Mouse (Mus musculus) MEL (cell line): ENCODE measurements around the gene Phf1. TPM values are rescaled to one million over a fixed set of nuclear protein-coding genes. Genes with fewer than 3 reads are reported as not detected.

Source experiments
- DNase-seq: peaks from one replicate; pipeline ENCODE4 v3.0.0; 2011; ENCODE audit warnings: low read depth, low spot score
- H3K27ac ChIP-seq: 2 replicates; pipeline ENCODE4 v1.5.1; 2012; ENCODE audit warnings: low read depth, mild to moderate bottlenecking, control low read depth, low read length, moderate library complexity; ENCODE audit not compliant: control insufficient read depth
- H3K27me3 ChIP-seq, 2 experiments: fragments of 150-350 bp in 1 of 2; sonication (generic) in 1 of 2; 2 replicates each; pipeline ENCODE4 v1.6.1; 2012; ENCODE audit warnings: low read length in 2 of 2, mild to moderate bottlenecking in 2 of 2, improper control_type of control experiment in 1 of 2, moderate library complexity in 1 of 2; ENCODE audit not compliant: insufficient read depth in 2 of 2, control insufficient read depth in 1 of 2
- H3K36me3 ChIP-seq, 2 experiments: 2 replicates each; pipeline ENCODE4 v1.6.1; 2012 to 2014; ENCODE audit warnings: low read length in 2 of 2, improper control_type of control experiment in 1 of 2, inconsistent platforms in 1 of 2, mild to moderate bottlenecking in 1 of 2; ENCODE audit not compliant: insufficient read depth in 2 of 2, control insufficient read depth in 1 of 2
- H3K4me1 ChIP-seq, 2 experiments: fragments of 150-350 bp in 1 of 2; sonication (generic) in 1 of 2; 2 replicates each; pipeline ENCODE4 v1.6.1; 2012; ENCODE audit warnings: low read length in 2 of 2, improper control_type of control experiment in 1 of 2, mild to moderate bottlenecking in 1 of 2; ENCODE audit not compliant: insufficient read depth in 2 of 2, control insufficient read depth in 1 of 2
- H3K4me3 ChIP-seq, 2 experiments: fragments of 150-350 bp in 1 of 2; sonication (generic) in 1 of 2; 2 replicates each; pipeline ENCODE4 v1.5.1; 2012; ENCODE audit warnings: low read depth in 2 of 2, low read length in 2 of 2, mild to moderate bottlenecking in 2 of 2, moderate library complexity in 2 of 2, control low read depth in 1 of 2, improper control_type of control experiment in 1 of 2; ENCODE audit not compliant: control insufficient read depth in 1 of 2, insufficient read depth in 1 of 2
- H3K79me2 ChIP-seq: 2 replicates; pipeline ENCODE4 v1.6.1; 2012; ENCODE audit warnings: mild to moderate bottlenecking, low read length, moderate library complexity; ENCODE audit not compliant: control insufficient read depth, poor library complexity, insufficient read depth
- H3K9ac ChIP-seq: 2 replicates; pipeline ENCODE4 v1.6.1; 2012; ENCODE audit warnings: low read depth, mild to moderate bottlenecking, control low read depth, low read length, moderate library complexity; ENCODE audit not compliant: control insufficient read depth, poor library complexity, severe bottlenecking
- H3K9me3 ChIP-seq: fragments of 150-350 bp; sonication (generic); replicated peaks from 2 replicates; pipeline ENCODE4 v1.6.1; 2012; ENCODE audit warnings: mild to moderate bottlenecking, low read length, improper control_type of control experiment, moderate library complexity; ENCODE audit not compliant: insufficient read depth
- BHLHE40 ChIP-seq: IDR thresholded peaks from 2 replicates; pipeline ENCODE4 v1.6.1; 2012; ENCODE audit warnings: low read depth, mild to moderate bottlenecking, inconsistent platforms, low read length, improper control_type of control experiment, borderline replicate concordance
- CHD1 ChIP-seq: IDR thresholded peaks from 2 replicates; pipeline ENCODE4 v1.6.1; 2012; ENCODE audit warnings: low read depth, mild to moderate bottlenecking, inconsistent platforms, low read length, improper control_type of control experiment
- CHD2 ChIP-seq: IDR thresholded peaks from 2 replicates; pipeline ENCODE4 v1.6.1; 2011; ENCODE audit warnings: low read length, improper control_type of control experiment
- CTCF ChIP-seq, 3 experiments: IDR thresholded peaks in 2 of 3; conservative IDR thresholded peaks in 1 of 3; 2 replicates each; pipeline ENCODE4 v1.5.1; 2011 to 2012; ENCODE audit warnings: low read length in 3 of 3, low read depth in 2 of 3, mild to moderate bottlenecking in 2 of 3, improper control_type of control experiment in 1 of 3, inconsistent platforms in 1 of 3, mixed read lengths in 1 of 3, moderate library complexity in 1 of 3; ENCODE audit not compliant: control insufficient read depth in 1 of 3, insufficient read depth in 1 of 3, poor library complexity in 1 of 3, severe bottlenecking in 1 of 3
- ELF1 ChIP-seq: IDR thresholded peaks from 2 replicates; pipeline ENCODE4 v1.6.1; 2014; ENCODE audit warnings: low read depth, mild to moderate bottlenecking, inconsistent platforms, low read length, improper control_type of control experiment, moderate library complexity
- EP300 ChIP-seq, 2 experiments: IDR thresholded peaks; 2 replicates each; pipeline ENCODE4 v1.6.1; 2011; ENCODE audit warnings: improper control_type of control experiment in 2 of 2, low read length in 2 of 2, low read depth in 1 of 2, mild to moderate bottlenecking in 1 of 2
- ETS1 ChIP-seq: IDR thresholded peaks from 2 replicates; pipeline ENCODE4 v1.6.1; 2012; ENCODE audit warnings: low read depth, mild to moderate bottlenecking, inconsistent platforms, low read length, improper control_type of control experiment, moderate library complexity
- GABPA ChIP-seq: IDR thresholded peaks from 2 replicates; pipeline ENCODE4 v1.6.1; 2012; ENCODE audit warnings: low read depth, mild to moderate bottlenecking, inconsistent platforms, low read length, improper control_type of control experiment, moderate library complexity
- JUND ChIP-seq: IDR thresholded peaks from 2 replicates; pipeline ENCODE4 v1.6.1; 2011; ENCODE audit warnings: low read depth, mild to moderate bottlenecking, improper control_type of control experiment, low read length
- KAT2A ChIP-seq: conservative IDR thresholded peaks from 2 replicates; pipeline ENCODE4 v1.6.1; 2012; ENCODE audit warnings: low read depth, low read length, improper control_type of control experiment, inconsistent platforms
- MAX ChIP-seq: IDR thresholded peaks from 2 replicates; pipeline ENCODE4 v1.6.1; 2011; ENCODE audit warnings: low read length, improper control_type of control experiment
- MEF2A ChIP-seq: IDR thresholded peaks from 2 replicates; pipeline ENCODE4 v1.6.1; 2014; ENCODE audit warnings: low read depth, mild to moderate bottlenecking, inconsistent platforms, low read length, improper control_type of control experiment; ENCODE audit not compliant: poor library complexity, insufficient replicate concordance, severe bottlenecking; ENCODE audit errors: extremely low read depth
- MXI1 ChIP-seq: IDR thresholded peaks from 2 replicates; pipeline ENCODE4 v1.6.1; 2011; ENCODE audit warnings: mild to moderate bottlenecking, low read depth, low read length, improper control_type of control experiment
- MYB ChIP-seq: IDR thresholded peaks from 2 replicates; pipeline ENCODE4 v1.6.1; 2011; ENCODE audit warnings: mild to moderate bottlenecking, low read depth, low read length, improper control_type of control experiment
- POLR2A ChIP-seq, 2 experiments: IDR thresholded peaks; 2 replicates each; pipeline ENCODE4 v1.6.1; 2011 to 2012; ENCODE audit warnings: low read length in 2 of 2, mild to moderate bottlenecking in 2 of 2, control low read depth in 1 of 2, improper control_type of control experiment in 1 of 2, low read depth in 1 of 2, moderate library complexity in 1 of 2; ENCODE audit not compliant: control insufficient read depth in 1 of 2, insufficient read depth in 1 of 2, poor library complexity in 1 of 2
- POLR2AphosphoS5 ChIP-seq: IDR thresholded peaks from 2 replicates; pipeline ENCODE4 v1.6.1; 2012; ENCODE audit warnings: low read depth, borderline replicate concordance, mild to moderate bottlenecking, inconsistent platforms, low read length, moderate library complexity, mixed read lengths
- RAD21 ChIP-seq: IDR thresholded peaks from 2 replicates; pipeline ENCODE4 v1.6.1; 2011; ENCODE audit warnings: mild to moderate bottlenecking, low read depth, low read length, improper control_type of control experiment
- SIN3A ChIP-seq: IDR thresholded peaks from 2 replicates; pipeline ENCODE4 v1.6.1; 2012; ENCODE audit warnings: low read length, improper control_type of control experiment, inconsistent platforms
- TBP ChIP-seq: IDR thresholded peaks from 2 replicates; pipeline ENCODE4 v1.8.0; 2011; ENCODE audit warnings: low read depth, low read length, improper control_type of control experiment
- UBTF ChIP-seq: IDR thresholded peaks from 2 replicates; pipeline ENCODE4 v1.6.1; 2012; ENCODE audit warnings: low read depth, mild to moderate bottlenecking, inconsistent platforms, low read length, improper control_type of control experiment, moderate library complexity, borderline replicate concordance; ENCODE audit not compliant: insufficient read depth
- USF1 ChIP-seq: IDR thresholded peaks from 2 replicates; pipeline ENCODE4 v1.6.1; 2014; ENCODE audit warnings: low read depth, mild to moderate bottlenecking, inconsistent platforms, low read length, improper control_type of control experiment, moderate library complexity
- ZC3H11A ChIP-seq: IDR thresholded peaks from 2 replicates; pipeline ENCODE4 v1.6.1; 2012; ENCODE audit warnings: low read depth, mild to moderate bottlenecking, inconsistent platforms, low read length, improper control_type of control experiment
- polyA plus RNA-seq, 2 experiments: library from polyadenylated mRNA; stranded (reverse) in 1 of 2; unstranded in 1 of 2; fragments of >175 nt in 1 of 2; fragments of >200 nt in 1 of 2; gene quantifications; 2 replicates each; pipeline versions ENCODE4 v1.2.1 to v1.2.4; 2012; ENCODE audit warnings: low replicate concordance in 2 of 2, low read depth in 1 of 2; ENCODE audit not compliant: insufficient read length in 2 of 2, insufficient read depth in 1 of 2, missing spikeins in 1 of 2
- total RNA-seq: library from RNA; depleted of rRNA; stranded (reverse); fragments of 300-350 nt; gene quantifications from 2 replicates; pipeline ENCODE4 v1.2.3, GENCODE M21; 2012

The Phf1 gene
- total and polyA plus RNA-seq, 3 experiments, result 2.9 to 9.5 TPM; not detected in 1

DNA sequence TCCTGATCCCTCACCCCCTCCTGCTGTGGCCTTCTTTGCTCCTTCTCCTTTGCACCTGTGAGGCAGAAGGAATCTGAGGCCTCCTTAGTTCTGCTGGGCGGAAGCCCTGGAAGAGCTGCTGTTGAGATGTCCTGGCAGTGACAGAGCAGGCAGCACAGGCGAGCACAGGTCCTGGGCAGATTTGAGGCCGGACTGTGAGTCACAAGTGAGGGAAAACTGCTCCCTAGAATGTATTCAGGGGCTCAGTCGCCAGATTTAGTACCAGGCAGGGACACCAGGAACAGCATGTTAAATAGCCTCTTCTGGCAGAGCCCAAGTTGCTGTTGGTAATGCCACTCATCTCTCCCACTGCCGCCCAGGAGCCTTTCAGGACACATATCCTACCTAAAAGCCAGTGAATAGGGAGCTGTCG lies 35.4 kb downstream of the Phf1 start:
- peaks cover 0 to 4% of the 10 kb centered on the region in 2 experiments; a peak in 2 of 4 replicates for H3K36me3 ChIP-seq
- H3K9me3 ChIP-seq, result no peaks in the 10 kb centered on the region
- H3K27me3 ChIP-seq, result no peaks in the 10 kb centered on the region
- H3K79me2 ChIP-seq, result peaks cover 6% of the 10 kb centered on the region
- H3K9ac ChIP-seq, result no peak overlapping the region
- 0 out of 4 replicates have a peak, but pooled peaks cover 0 to 3% of the 10 kb centered on the region in 2 experiments for H3K4me1 ChIP-seq
- no peak for DNase-seq
- TF ChIP-seq ETS1, result no peak
- TF ChIP-seq ELF1, result no peak
- TF ChIP-seq, all 39 proteins: peak for 0
- H3K4me3 ChIP-seq, result no peak overlapping the region
- no peak overlapping the region for H3K27ac ChIP-seq

DNA sequence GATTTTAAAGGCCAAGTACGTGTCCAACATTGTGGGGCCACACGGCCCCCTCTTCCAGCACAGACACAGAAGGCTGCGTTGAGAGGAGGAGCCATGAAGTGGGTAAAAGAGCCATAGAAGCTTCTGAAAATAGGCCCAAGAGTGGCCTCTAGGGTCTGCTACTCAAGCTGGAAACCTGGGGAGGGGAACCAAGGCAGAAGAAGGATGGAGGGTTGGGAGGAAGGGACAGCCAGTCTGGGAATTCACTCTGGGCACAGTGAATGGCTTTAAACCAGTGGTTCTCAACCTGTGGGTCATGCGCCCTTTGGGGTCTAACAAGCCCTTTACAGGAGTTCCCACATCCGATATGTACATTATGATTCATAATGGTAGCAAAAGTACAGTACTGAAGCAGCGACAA lies 36.4 kb downstream of the Phf1 start:
- Histone ChIP-seq H3K9me3 (no peaks in the 10 kb centered on the region), H3K4me1 (peaks cover 0 to 10% of the 10 kb centered on the region in 2 experiments; a peak in 2 of 4 replicates), H3K27ac (no peak overlapping the region), H3K79me2 (peaks cover 17% of the 10 kb centered on the region), H3K9ac (no peak overlapping the region), H3K36me3 (peaks cover 0 to 9% of the 10 kb centered on the region in 2 experiments; a peak in 2 of 4 replicates), H3K27me3 (no peaks in the 10 kb centered on the region), H3K4me3 (no peak overlapping the region)
- no peak for TF ChIP-seq SIN3A
- TF ChIP-seq BHLHE40, result no peak
- TF ChIP-seq POLR2A (IDR thresholded peaks at IDR 0.05; ENCODE audit: control insufficient read depth in 1 of 2, insufficient read depth in 1 of 2, low read depth in 1 of 2, low read length in 2 of 2, poor library complexity in 1 of 2), result no peak
- TF ChIP-seq KAT2A, result no peak
- TF ChIP-seq MEF2A, result no peak
- TF ChIP-seq TBP, result no peak
- no peak for TF ChIP-seq MXI1
- no peak for TF ChIP-seq ELF1
- TF ChIP-seq CTCF (IDR thresholded peaks at IDR 0.05 in 2 of 3, conservative IDR thresholded peaks at IDR 0.05 in 1 of 3; ENCODE audit: control insufficient read depth in 1 of 3, insufficient read depth in 1 of 3, low read depth in 2 of 3, low read length in 3 of 3, poor library complexity in 1 of 3, severe bottlenecking in 1 of 3), result no peak
- no peak for TF ChIP-seq MYB
- no peak for TF ChIP-seq USF1
- no peak for TF ChIP-seq ZC3H11A
- DNase-seq, result no peak

DNA sequence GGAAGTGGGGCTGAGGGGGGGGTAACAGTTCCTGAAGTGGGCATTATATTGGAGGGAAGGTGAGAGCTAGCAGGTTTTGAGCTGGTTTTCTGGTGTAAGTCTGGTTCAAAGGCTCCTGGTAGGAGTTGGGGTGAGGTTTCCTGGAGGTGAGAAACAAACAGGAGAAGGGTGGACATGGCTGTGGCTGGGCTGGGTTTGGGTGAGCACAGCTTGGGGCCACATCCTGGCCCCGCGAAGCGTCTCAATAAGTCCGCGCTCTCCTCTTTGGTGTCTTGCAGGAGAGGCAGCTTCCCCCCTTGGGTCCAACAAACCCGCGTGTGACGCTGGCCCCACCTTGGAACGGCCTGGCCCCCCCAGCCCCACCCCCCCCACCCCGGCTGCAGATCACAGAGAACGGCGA lies 37.4 kb downstream of the Phf1 start:
- TF ChIP-seq JUND, result no peak
- no peak for TF ChIP-seq KAT2A
- no peak for TF ChIP-seq RAD21
- no peak for TF ChIP-seq GABPA
- TF ChIP-seq POLR2AphosphoS5, result no peak
- TF ChIP-seq MEF2A, result no peak
- TF ChIP-seq MAX, result no peak
- TF ChIP-seq SIN3A, result no peak
- no peak for TF ChIP-seq CHD1
- no peak for TF ChIP-seq POLR2A (IDR thresholded peaks at IDR 0.05; ENCODE audit: control insufficient read depth in 1 of 2, insufficient read depth in 1 of 2, low read depth in 1 of 2, low read length in 2 of 2, poor library complexity in 1 of 2)
- TF ChIP-seq ETS1, result no peak
- TF ChIP-seq CHD2, result no peak
- TF ChIP-seq EP300 (IDR thresholded peaks at IDR 0.05; ENCODE audit: low read depth in 1 of 2, low read length in 2 of 2), result no peak
- TF ChIP-seq UBTF, result no peak
- TF ChIP-seq, all 39 proteins: peak for 0
- Histone ChIP-seq H3K4me3 (no peak overlapping the region), H3K27me3 (no peaks in the 10 kb centered on the region), H3K36me3 (peaks cover 0 to 19% of the 10 kb centered on the region in 2 experiments; a peak in 2 of 4 replicates), H3K9ac (no peak overlapping the region), H3K79me2 (peaks cover 26% of the 10 kb centered on the region), H3K27ac (no peak overlapping the region), H3K4me1 (peaks cover 0 to 16% of the 10 kb centered on the region in 2 experiments; a peak in 3 of 4 replicates), H3K9me3 (no peaks in the 10 kb centered on the region)
- no peak for DNase-seq
